Mouse (Mus musculus) right cerebral cortex, postnatal 25 days (tissue): ENCODE data around the gene Cox8b.

ENCODE experiments used
- DNase-seq: peaks from one replicate; pipeline ENCODE4 v3.0.0; 2022

Gene Cox8b

GRCm38 (mm10) chr7:140859997-140860396 is 40.2 kb downstream of the Cox8b start:
- no peak for DNase-seq

DNA sequence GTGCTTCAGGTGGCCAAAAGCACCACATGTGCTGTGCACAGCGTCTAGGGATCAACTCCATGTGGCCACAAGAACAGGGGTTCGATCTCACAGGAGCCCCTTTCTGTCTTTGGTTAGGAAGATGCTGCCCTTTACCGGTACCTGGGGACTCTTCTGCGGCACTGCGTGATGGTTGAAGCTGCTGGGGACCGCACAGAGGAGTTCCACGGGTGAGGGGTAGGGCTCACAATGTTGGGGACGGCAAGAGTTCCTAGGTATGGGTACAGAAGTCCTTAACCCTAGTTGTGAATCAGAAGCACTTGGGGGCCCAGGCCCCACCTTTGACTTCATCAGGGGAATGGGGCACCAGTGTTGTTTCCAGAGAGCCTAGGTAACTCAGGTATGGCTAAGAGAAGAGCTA is 41.5 kb downstream of the Cox8b start:
- DNase-seq = no peak

DNA sequence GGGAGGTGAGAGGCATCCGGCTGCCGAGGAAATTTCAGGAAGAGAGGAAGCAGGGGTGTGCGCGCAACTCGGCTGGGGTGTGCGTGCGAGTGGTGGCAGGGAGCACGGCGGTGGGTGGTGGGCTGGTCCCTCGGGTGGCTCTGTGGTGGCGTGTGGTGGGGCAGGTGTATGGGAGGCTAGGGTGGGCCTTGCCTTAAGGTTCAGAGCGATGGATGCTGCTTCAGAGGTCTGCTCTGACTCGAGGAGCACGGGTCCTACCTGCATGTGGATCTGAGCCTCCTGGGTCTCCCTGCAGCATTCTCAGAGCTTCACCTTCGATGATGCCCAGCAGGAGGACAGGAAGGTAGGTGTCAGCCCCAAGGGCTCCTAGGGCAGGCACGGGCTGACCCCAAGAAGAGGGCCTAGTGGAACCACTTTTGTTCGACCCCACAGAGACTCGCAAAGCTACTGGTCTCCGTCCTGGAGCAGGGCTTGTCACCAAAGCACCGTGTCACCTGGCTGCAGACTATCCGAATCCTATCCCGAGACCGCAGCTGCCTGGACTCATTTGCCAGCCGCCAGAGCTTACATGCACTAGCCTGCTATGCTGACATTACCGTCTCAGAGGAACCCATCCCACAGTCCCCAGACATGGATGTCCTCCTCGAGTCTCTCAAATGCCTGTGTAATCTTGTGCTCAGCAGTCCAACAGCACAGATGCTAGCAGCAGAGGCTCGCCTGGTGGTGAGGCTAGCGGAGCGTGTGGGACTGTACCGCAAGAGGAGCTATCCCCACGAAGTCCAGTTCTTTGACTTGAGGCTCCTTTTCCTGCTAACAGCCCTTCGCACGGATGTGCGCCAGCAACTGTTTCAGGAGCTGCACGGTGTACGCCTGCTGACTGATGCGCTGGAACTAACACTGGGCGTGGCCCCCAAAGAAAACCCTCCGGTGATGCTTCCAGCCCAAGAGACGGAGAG is 42.4 kb downstream of the Cox8b start, which contains the start of gene Bet1l:
Gene Bet1l, minus strand, starts transcription at position 28 of the 956 bp plus-strand sequence.
- peak; percentile 28 for DNase-seq

GRCm38 (mm10) chr7:140856785-140857549 is 43.3 kb downstream of the Cox8b start, which contains the start of gene Ric8a:
Gene Ric8a (plus strand): TSS chr7:140856957.
- peak; percentile 91 for DNase-seq

DNA sequence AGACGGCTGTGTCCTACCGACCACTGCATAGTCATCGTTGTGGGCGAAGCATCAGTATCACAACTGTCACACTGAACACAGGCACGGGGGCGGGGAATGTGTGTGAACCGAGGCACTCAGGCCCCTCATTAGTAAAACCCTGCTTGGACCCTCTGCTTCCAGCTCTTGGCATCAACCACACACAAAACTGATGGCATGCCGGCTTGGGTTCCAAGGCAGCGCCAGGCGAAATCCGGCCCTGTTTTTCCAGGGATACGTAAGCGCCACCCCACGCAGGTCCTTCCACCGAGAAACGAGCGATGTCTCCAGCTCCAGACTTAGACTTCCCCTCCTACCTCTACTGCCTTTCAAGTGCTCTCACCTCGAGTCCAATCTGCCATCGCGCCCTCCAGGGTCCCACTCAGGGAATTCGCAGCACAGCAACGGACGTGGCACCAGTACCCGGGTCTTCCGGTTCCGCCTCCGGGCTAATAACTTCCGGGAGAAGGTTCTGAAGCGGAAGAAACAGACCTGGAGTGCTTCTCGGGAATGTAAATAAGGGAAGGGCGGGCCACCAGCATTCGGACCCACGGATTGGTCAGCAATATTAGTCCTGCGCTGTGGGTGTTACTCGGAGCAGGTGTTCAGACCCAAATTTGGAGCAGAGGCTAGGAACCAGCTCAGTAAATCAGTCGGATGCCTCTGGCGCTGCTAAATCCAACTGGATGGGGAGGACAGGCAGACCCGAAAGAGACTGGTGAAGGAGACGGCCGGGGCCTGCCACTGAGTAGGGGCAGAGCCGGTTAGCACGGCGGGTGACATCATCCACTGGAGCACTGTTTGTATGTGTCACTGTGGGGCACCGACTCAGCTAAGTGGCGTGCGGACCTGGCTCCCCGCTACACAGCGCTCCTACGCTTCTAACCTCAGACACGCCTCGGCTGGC is 44.1 kb downstream of the Cox8b start, which contains the start of gene Gm45785:
Gene Gm45785, minus strand, starts transcription at position 472 of the 925 bp plus-strand sequence.
- peak; percentile 81 for DNase-seq

GRCm38 (mm10) chr7:140855181-140855580 is 45.1 kb downstream of the Cox8b start:
- no peak for DNase-seq

DNA sequence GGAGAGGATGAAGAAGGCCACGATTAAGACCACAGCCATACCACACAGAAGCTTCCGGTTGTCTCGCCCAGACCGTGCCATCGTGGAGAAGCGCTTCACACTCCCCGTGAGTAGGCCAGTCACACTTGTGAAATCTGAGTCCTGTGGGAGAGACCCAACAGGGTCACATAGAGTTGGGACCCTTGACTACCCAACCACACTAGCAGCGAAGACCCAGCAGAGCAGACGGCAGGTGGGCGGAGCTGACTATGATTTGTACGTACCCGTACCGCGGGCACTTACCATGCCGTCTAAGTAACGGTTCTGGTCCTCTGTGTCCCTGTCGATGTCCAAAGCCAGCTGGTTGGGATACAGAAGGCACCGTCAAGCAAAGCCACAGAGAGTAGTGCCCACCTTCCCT is 45.8 kb downstream of the Cox8b start:
- DNase-seq = no peak

DNA sequence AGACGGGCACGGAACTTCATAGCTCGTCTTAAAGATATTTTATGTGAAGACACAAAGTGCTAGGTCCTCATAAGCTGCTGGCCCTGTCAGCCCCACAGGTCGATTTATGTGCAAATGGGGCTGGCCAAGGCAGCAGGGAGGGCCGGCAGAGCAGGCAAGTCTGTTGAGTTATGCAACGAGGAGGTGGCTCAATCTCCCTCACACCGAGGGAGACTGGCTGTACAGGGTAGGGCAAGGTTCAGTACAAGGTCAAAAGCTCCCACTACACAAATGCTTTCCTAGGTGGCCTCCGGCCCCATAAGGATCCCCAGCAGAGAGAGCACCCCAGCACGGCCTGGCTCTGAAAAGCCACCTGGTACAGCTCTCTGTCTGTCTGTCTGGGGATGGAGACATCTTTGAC is 46.9 kb downstream of the Cox8b start:
- no peak for DNase-seq

GRCm38 (mm10) chr7:140851916-140852315 is 48.3 kb downstream of the Cox8b start:
- no peak for DNase-seq
